Mouse (Mus musculus) T-cell, adult 66 days (primary cell): ENCODE measurements around the gene Tmem184a. TPM values are rescaled to one million over a fixed set of nuclear protein-coding genes. Genes with fewer than 3 reads are reported as not detected.

Experiments used
- total RNA-seq, 2 experiments: library from RNA; stranded (reverse); gene quantifications; 3 replicates in 1 of 2; 4 replicates in 1 of 2; pipeline ENCODE4 v1.2.4; 2023

Gene Tmem184a
- total RNA-seq = under 1 TPM in 1 of 2 experiments, not detected in 1; 0.20 TPM

DNA sequence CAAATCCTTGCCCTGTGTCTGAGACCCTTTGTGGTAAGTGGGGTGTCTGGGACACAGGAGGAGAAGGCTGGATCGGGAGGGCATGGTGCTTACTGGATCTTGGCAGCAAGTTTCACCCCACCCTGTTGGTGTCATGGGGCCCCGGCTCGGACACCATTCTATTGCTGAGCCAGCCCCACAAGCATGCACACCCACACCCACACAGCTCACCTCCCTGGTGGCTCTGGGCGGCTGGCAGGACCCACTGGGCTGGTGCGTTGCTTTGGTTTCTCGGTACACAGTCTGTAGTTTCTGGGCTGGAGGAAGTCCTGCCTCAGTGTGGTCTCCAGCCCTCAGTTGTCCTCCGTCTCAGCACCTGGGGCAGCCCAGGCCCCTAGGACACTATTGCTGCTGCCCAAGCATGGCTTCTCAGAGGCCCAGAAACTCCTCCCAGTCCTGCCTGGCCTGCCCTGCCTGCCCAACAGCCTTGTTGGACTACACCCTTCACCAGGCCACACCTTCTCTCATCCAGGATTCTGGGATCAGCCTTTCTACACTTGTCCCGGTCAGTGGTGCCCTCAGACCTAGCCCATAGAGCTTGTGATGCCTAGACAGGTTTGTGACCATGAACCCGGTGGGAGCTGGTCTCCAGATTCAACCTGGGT lies at the start of gene Tmem184a:
TSS of gene Tmem184a (minus strand) at position 380 of the 644 bp plus-strand sequence.

DNA sequence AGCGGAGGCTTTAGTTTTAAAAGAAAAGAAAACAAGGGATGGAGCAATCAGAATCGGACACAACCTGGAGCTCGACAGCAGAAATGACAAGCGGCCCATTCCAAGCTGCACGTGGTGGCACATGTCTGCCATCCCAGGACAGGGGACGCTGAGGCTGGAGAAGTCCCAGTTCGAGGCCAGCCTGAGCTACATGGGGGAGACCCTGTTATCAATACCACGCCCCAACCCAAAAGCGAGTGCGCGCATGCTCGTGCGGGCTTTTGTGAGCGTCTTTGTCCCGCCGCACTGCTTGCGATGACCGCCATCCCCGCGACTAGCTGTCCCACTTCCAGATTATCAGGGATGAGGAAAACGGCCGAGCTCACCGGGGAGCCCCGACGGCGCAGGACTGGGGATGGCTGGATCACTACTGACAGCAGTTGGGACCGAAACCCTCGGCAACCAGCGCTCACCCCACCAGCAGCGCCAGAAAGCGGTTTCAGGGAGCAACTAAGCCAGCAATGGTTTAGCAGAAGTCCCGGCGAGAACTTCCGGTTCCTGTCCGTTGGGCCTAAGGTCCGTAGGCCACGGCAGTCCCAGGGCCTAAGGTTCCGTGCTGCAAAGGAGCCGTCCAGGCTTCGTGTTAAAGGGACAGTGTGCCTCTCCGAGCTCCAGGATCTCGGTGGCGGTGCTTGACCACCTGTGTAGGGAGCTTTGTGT lies 6.8 kb upstream of the Tmem184a start, which contains the start of the genes Gm26938 and Psmg3:
TSS of gene Gm26938 (minus strand) at position 51 of the 699 bp plus-strand sequence.
TSS of gene Psmg3 (minus strand) at position 529 of the 699 bp plus-strand sequence.

DNA sequence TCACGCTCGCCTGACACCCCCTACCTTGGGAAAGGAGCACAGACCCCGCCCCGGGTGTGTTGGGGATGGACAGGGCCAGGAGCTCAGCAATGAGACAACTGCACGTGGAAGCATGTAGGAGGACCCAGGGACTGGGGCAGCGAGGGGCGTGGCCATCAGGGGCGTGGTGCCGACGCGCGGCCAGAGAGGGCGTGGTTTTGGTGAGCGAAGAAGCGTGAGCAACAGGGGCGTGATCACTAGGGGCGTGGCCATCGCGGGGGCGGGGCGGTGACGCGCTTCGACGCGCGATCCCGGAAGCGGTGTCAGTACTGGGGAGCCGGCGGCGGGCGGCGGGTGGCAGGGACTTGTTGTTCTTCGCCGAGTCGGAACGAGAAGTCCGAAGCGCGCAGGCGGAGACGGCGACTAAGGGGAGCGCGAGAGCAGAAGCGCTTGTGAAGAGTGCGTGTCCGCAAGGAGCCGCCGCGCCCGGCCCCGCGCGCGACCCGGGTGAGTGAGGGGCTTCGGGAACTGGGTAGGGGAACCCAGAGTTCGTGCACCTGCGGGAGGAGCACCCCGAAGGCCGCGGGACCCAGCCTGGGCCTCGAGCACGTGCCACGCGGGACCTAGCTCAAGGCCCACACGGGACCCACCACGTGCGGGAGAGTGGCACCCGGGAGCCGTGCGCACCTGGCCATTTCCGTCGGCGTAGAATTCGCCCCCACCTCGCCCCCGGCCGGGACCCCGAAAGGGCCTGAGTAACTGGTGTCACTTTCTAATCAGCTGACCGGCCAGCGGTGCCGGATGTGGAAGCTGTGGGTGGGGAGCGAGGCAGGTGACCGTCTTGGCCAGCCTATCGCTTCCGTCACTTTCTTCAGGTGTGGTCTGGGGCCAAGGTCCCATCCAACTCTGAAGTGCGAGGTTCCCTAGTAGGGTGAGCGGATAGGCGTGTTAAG lies 28.2 kb downstream of the Tmem184a start, which contains the start of gene Mafk:
TSS of gene Mafk (plus strand) at position 287 of the 932 bp plus-strand sequence.

DNA sequence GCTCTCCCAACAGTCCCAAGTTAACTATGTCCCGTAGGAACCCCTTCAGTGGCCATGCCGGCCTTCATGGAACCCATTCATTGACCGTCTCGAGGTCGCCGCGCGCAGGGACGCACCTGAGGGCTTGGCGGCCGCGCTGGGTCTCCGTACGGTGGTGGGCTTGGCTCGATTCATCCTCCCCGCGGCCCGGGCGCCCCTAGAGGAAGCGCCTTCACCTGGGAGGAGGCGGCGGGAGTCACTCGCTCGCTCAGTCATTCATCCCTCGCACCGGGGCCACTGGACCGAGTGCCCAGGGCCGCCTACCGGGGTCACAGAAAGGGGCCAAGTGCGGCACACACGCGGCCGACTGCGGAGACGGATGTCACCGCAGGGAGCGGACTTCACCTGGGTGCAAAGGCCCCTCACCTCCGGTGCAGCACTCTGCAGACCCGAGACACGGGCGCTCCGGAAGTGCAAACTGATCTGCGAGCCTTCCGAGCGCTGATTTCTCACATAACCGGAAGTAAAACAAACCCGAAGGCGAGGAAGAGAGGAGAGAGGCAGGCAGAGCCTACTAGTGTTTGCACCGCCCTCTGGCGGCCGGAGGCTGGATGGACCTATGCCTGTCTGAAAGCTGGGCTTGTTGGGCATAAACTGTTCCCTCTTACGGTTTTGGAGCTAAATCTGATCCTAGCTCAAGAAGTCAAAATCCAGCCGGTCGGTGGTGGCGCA lies 44.3 kb downstream of the Tmem184a start, which contains the start of gene Ints1:
TSS of gene Ints1 (minus strand) at position 459 of the 711 bp plus-strand sequence.

Other genes with a start within 250 kb of the Tmem184a start
- under 1 TPM; 0.38 to 0.41 TPM for gene Micall2, start 83.6 kb downstream of the Tmem184a start, total RNA-seq
- 100 to 1,000 TPM; 114 to 117 TPM for gene Ints1, start 44.2 kb downstream of the Tmem184a start, total RNA-seq
- 100 to 1,000 TPM; 178 to 191 TPM for gene Mafk, start 28.4 kb downstream of the Tmem184a start, total RNA-seq
- not detected for gene Gm26938, start 6.5 kb upstream of the Tmem184a start, total RNA-seq
- 10 to 100 TPM; 13.5 to 16.2 TPM for gene Psmg3, start 7.0 kb upstream of the Tmem184a start, total RNA-seq
- not detected for gene Elfn1, start 88.0 kb upstream of the Tmem184a start, total RNA-seq